Mouse (Mus musculus): Measurements from ENCODE around the gene Trim75. TPM values are rescaled to one million over a fixed set of nuclear protein-coding genes. Genes with fewer than 3 reads are reported as not detected.
A peak's percentile ranks its signal among the peaks of the same experiment; 100 is the strongest.

Gene Trim75
- polyA plus RNA-seq, 1 experiment from 2014 or later = 0.08 TPM

DNA sequence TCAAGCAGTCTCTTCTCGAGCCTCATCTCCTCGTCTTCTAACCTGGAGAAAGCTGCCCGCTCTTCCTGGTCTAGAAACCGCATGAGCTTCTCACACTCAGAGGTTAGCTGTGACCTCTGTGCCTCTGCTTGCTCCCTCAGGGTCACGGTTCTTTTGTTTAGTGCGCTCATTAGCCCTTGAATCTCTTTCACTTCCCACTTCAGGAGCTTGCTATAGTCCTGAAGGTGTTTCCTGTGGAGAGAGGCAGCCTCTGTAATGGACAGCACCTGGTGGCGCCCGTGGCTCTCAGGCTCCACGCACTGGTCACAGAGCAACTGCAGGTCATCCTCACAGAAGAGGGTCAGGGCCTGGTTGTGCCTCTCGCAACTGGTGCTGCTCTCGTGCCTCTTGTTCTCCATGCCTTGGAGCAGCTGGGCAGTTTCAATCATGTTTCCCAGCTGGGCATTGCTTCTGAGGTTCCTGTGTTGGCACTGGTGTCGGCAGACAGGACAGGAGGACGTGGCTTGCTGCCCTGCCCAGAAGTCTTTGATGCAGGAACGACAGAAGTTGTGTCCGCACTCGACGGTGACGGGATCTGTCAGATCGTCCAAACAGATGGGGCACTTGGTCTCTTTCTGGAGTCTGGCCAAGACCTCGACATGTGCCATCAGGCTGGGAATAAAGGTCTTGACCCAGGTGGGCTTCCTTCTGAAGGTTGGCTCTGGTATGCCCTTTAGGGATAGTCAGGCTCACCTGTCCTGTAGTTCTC is 4.3 kb downstream of the Trim75 start:
- Histone ChIP-seq H3K27ac (no peak overlapping the region), H3K27me3 (no peaks in the 10 kb centered on the region), H3K4me3 (no peak overlapping the region), H3K4me1 (replicated peaks) (no peaks in the 10 kb centered on the region), H3K9me3 (no peaks in the 10 kb centered on the region), H3K4me2 (no peak overlapping the region), H3K9ac (no peak overlapping the region), H3K36me3 (no peaks in the 10 kb centered on the region)
- ATAC-seq (ENCODE audit: low FRiP score) = no peak
- WGBS = 72% methylated on average over 20 of the region's 20 CpGs

GRCm38 (mm10) chr8:64962836-64963235 is 24.8 kb downstream of the Trim75 start:
- no peaks in the 10 kb centered on the region for H3K4me1 ChIP-seq (replicated peaks)
- no peak for ATAC-seq (ENCODE audit: low FRiP score)
- H3K9ac ChIP-seq = no peak overlapping the region
- H3K4me2 ChIP-seq = no peak overlapping the region
- H3K27ac ChIP-seq = no peak overlapping the region
- H3K9me3 ChIP-seq = no peaks in the 10 kb centered on the region
- peaks cover 41% of the 10 kb centered on the region for H3K36me3 ChIP-seq
- no peaks in the 10 kb centered on the region for H3K27me3 ChIP-seq
- H3K4me3 ChIP-seq = no peak overlapping the region

- ATAC-seq (ENCODE audit: low FRiP score) = no peak
- no peak overlapping the region for H3K9ac ChIP-seq
Observed at GRCm38 (mm10) chr8:64959025-64959424, 28.6 kb downstream of the Trim75 start.

DNA sequence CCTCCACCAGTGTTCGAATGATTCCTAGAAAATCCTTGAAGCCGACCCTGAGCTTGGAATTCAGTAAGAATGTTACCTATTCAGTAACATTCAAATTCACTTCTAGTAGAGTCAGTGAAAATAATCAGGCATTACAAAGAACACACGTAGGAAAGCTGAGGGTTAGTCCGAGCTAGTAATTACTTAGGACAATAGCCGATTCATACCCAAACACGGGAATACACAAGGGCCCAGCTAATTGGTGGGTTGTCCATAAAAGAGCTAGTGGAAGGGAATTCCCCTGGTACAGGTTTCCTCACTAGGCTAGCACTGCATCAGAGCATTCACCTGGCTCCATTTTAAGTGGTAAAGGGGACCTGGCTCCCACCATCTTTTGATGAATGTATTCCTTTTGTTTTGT is 35.5 kb downstream of the Trim75 start:
- WGBS = 84% methylated on average over 6 of the region's 6 CpGs
- H3K36me3 ChIP-seq = peaks cover 4% of the 10 kb centered on the region; the same call in 1 of the 2 replicates

More at GRCm38 (mm10) chr8:64959025-64959424, 28.6 kb downstream of the Trim75 start:
- Histone ChIP-seq H3K9me3 (no peaks in the 10 kb centered on the region), H3K4me1 (replicated peaks) (no peaks in the 10 kb centered on the region), H3K27me3 (no peaks in the 10 kb centered on the region), H3K27ac (no peak overlapping the region), H3K4me3 (no peak overlapping the region), H3K36me3 (peaks cover 37% of the 10 kb centered on the region), H3K4me2 (no peak overlapping the region)
- WGBS = 90% methylated on average over 9 of the region's 9 CpGs

GRCm38 (mm10) chr8:64948371-64948770 is 39.3 kb downstream of the Trim75 start:
- H3K36me3 ChIP-seq = no peaks in the 10 kb centered on the region
- H3K27me3 ChIP-seq = 0 out of 2 replicates have a peak, but pooled peaks cover 3% of the 10 kb centered on the region
- peaks cover 7% of the 10 kb centered on the region for H3K4me1 ChIP-seq (replicated peaks)
- 100% methylated on average over 1 of the region's 1 CpGs for WGBS
- no peak overlapping the region for H3K9ac ChIP-seq
- H3K4me2 ChIP-seq = 0 out of 2 replicates have a peak overlapping the region, but pooled peaks have one; percentile 51
- no peak for ATAC-seq (ENCODE audit: low FRiP score)
- H3K9me3 ChIP-seq = no peaks in the 10 kb centered on the region
- H3K27ac ChIP-seq = no peak overlapping the region
- no peak overlapping the region for H3K4me3 ChIP-seq

More for the DNA sequence above, 35.5 kb downstream of the Trim75 start:
- ATAC-seq (ENCODE audit: low FRiP score) = no peak
- H3K27ac ChIP-seq = no peak overlapping the region
- H3K4me3 ChIP-seq = no peak overlapping the region
- H3K4me1 ChIP-seq (replicated peaks) = peaks cover 7% of the 10 kb centered on the region
- H3K9me3 ChIP-seq = no peaks in the 10 kb centered on the region
- H3K4me2 ChIP-seq = no peak overlapping the region
- H3K27me3 ChIP-seq = no peaks in the 10 kb centered on the region
- H3K9ac ChIP-seq = no peak overlapping the region

DNA sequence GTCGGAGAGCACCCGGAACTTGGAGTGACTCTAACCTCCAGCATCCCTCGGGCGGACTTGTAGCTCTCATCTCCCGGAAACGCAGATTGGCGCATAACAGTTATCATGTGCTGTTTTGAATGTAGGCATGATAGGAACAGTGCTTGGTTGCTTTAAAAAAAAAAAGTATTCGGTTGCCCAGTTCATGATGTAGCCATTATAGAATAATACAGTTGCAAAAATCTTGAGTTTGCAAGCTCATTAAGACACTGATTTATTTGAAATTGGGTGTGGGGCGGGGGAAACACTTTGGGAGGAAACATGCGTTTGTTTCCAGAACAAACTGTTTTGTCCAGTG is 40.0 kb downstream of the Trim75 start:
- Histone ChIP-seq H3K27me3 (0 out of 2 replicates have a peak, but pooled peaks cover 4% of the 10 kb centered on the region), H3K9ac (peak overlapping the region; percentile 70), H3K9me3 (no peaks in the 10 kb centered on the region), H3K4me3 (peak overlapping the region; percentile 75), H3K4me1 (replicated peaks) (peaks cover 12% of the 10 kb centered on the region), H3K4me2 (peak overlapping the region; percentile 51), H3K36me3 (no peaks in the 10 kb centered on the region), H3K27ac (peak overlapping the region; percentile 81)
- no peak for ATAC-seq (ENCODE audit: low FRiP score)
- 13% methylated on average over 10 of the region's 10 CpGs for WGBS

DNA sequence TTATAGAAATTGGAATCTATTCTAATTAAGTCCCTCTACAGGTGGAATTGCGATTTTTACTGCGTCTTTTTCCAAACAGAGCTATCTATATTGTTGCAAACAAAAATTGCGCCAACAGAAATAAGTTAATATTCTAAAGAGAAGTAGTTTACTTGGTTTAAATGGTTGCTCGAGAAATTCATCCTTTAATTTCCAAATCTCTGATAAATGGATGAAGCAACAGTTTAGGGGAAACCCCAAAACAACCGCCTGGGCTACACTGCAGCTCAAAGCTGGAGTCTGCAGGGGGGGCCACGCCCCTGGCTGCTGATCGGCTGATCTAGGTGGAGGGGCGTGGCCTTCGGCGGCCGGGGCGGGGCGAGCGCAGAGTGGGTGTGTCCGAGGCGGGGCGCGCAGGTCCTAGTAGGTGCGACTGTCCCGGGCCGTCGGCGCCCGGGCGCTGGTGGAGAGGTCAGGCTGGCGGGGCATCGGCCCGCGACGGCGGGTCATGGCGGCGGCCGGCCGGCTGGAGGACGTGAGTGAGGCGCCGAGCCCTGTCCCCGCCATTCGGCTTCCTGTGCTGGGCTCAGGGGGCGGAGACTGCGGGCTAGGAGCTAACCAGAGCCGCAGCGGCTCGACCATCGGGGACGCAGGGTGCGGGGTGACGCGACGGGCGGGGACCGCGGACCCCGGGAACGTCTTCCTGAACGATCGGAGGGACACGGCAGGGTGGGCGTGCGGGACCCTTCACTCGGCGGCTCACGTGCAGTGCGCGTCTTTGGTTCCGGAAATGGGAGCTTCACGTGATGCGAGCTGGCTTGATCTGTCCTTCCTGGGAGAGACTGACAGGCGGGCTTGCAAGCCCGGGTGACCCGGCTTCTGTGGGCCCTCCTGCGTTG is 40.6 kb downstream of the Trim75 start, which contains the start of gene Tmem192:
TSS of gene Tmem192 (plus strand) at position 366 of the 878 bp plus-strand sequence.
- 2% methylated on average over 62 of the region's 73 CpGs for WGBS
- ATAC-seq (ENCODE audit: low FRiP score) = peak; percentile 95
- Histone ChIP-seq H3K4me1 (replicated peaks) (peaks cover 15% of the 10 kb centered on the region), H3K4me2 (peak within 1 kb of the TSS; percentile 51), H3K4me3 (peak within 1 kb of the TSS; percentile 75), H3K36me3 (no peaks in the 10 kb centered on the region), H3K9me3 (no peaks in the 10 kb centered on the region), H3K27ac (peak within 1 kb of the TSS; percentile 81), H3K9ac (peak within 1 kb of the TSS; percentile 70), H3K27me3 (0 out of 2 replicates have a peak, but pooled peaks cover 8% of the 10 kb centered on the region)

GRCm38 (mm10) chr8:64946441-64946819 is 41.2 kb downstream of the Trim75 start:
- Histone ChIP-seq H3K4me1 (replicated peaks) (peaks cover 18% of the 10 kb centered on the region), H3K27me3 (0 out of 2 replicates have a peak, but pooled peaks cover 8% of the 10 kb centered on the region), H3K4me3 (peak overlapping the region; percentile 75), H3K4me2 (peak overlapping the region; percentile 51), H3K27ac (no peak overlapping the region), H3K9me3 (no peaks in the 10 kb centered on the region), H3K9ac (no peak overlapping the region), H3K36me3 (no peaks in the 10 kb centered on the region)
- no peak for ATAC-seq (ENCODE audit: low FRiP score)
- 61% methylated on average over 8 of the region's 8 CpGs for whole genome bisulfite sequencing

DNA sequence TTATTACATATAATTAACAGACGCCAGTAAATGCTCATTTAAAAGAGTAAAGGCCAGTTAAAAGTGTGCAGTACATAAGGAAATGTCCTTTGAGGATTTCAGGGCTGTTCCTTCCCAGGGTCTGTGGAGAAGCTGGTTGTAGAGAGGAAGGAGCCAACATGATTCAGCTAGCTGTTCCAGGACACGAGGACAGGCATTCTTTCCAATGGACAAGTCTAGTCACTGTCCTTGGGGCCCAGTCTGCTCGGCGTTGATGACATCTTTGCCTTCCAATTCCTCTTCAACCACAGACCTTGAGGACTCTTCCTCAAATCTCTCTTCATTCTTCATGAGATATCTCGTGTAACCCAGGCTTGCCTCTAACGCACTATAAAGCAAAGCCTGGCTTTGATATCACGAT is 42.0 kb downstream of the Trim75 start:
- WGBS = 82% methylated on average over 7 of the region's 7 CpGs

DNA sequence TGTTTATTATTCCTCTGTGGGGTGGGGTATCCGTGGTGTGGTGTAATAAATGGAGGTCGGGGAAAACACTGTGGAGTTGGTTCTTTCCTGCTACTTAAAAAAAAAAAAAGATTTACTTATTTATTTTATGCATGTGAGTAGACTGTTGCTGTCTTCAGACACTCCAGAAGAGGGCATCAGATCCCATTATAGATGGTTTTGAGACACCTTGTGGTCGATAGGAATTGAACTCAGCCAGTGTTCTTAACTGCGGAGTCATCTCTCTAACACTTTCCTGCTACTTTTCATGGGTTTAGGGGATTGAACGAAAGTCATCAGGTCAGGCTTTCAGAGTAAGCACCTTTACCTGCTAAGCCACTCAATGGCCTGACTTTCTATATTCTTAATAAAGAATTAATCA is 42.8 kb downstream of the Trim75 start:
- Histone ChIP-seq H3K4me2 (no peak overlapping the region), H3K27ac (no peak overlapping the region), H3K27me3 (0 out of 2 replicates have a peak, but pooled peaks cover 8% of the 10 kb centered on the region), H3K9me3 (no peaks in the 10 kb centered on the region), H3K4me1 (replicated peaks) (peaks cover 18% of the 10 kb centered on the region), H3K9ac (no peak overlapping the region), H3K4me3 (no peak overlapping the region), H3K36me3 (no peaks in the 10 kb centered on the region)
- ATAC-seq (ENCODE audit: low FRiP score) = no peak
- WGBS = 28% methylated on average over 5 of the region's 5 CpGs

More for the DNA sequence above, 42.0 kb downstream of the Trim75 start:
- no peak overlapping the region for H3K9ac ChIP-seq
- no peaks in the 10 kb centered on the region for H3K9me3 ChIP-seq
- H3K4me3 ChIP-seq = no peak overlapping the region
- H3K4me2 ChIP-seq = no peak overlapping the region
- H3K27me3 ChIP-seq = 0 out of 2 replicates have a peak, but pooled peaks cover 8% of the 10 kb centered on the region
- H3K36me3 ChIP-seq = no peaks in the 10 kb centered on the region
- peaks cover 18% of the 10 kb centered on the region for H3K4me1 ChIP-seq (replicated peaks)
- H3K27ac ChIP-seq = no peak overlapping the region
- no peak for ATAC-seq (ENCODE audit: low FRiP score)

DNA sequence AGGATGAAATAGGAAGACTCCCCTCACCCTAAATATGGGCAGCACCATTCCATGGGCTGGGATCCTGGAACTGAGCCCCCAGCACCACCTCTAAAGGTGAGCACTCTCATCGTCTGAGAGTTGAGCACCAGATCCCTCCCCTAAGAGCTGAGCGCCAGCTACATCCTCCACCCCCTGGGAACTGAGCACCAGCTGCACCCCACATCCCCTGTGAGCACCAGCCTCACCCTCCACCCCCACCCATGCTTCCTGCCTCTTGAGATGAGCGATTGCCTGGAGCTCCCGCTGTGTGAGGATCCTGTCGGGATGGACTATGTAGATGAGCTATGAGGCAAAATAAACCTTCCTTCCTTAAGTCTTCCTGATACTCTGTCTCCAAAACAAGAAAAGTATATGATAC is 44.7 kb downstream of the Trim75 start:
- no peak overlapping the region for H3K4me3 ChIP-seq
- peak overlapping the region; percentile 16; the same call in 1 of the 2 replicates for H3K4me2 ChIP-seq
- no peaks in the 10 kb centered on the region for H3K9me3 ChIP-seq
- no peak overlapping the region for H3K27ac ChIP-seq
- no peak overlapping the region for H3K9ac ChIP-seq
- no peak for ATAC-seq (ENCODE audit: low FRiP score)
- 25% methylated on average over 5 of the region's 5 CpGs for WGBS
- H3K36me3 ChIP-seq = no peaks in the 10 kb centered on the region
- H3K4me1 ChIP-seq (replicated peaks) = peaks cover 13% of the 10 kb centered on the region
- H3K27me3 ChIP-seq = 0 out of 2 replicates have a peak, but pooled peaks cover 8% of the 10 kb centered on the region

DNA sequence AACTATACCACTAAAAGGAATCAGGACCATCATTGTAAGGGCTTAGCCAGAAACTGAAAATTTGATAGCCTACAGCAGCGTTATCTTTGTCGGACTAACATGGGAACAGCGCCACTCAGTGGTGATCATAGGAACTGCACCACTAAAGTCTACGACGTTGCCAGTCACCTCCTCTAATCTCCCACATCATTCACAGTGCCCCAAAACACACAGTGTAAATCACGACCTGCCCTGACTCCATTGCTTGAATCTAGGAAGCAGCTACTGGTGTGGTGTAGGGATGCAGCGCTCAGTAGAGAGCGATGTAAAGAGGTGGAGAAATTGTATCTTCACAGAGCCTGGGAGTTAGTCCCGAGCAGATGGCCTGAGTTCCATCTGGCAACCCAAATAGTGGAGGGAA is 46.1 kb downstream of the Trim75 start:
- no peak overlapping the region for H3K4me3 ChIP-seq
- 0 out of 2 replicates have a peak overlapping the region, but pooled peaks have one; percentile 13 for H3K4me2 ChIP-seq
- ATAC-seq (ENCODE audit: low FRiP score) = peak; percentile 61
- 0 out of 2 replicates have a peak, but pooled peaks cover 8% of the 10 kb centered on the region for H3K27me3 ChIP-seq
- peaks cover 11% of the 10 kb centered on the region for H3K4me1 ChIP-seq (replicated peaks)
- no peak overlapping the region for H3K9ac ChIP-seq
- H3K27ac ChIP-seq = no peak overlapping the region
- no peaks in the 10 kb centered on the region for H3K9me3 ChIP-seq
- no peaks in the 10 kb centered on the region for H3K36me3 ChIP-seq
- WGBS = 16% methylated on average over 9 of the region's 9 CpGs
